Mouse (Mus musculus): ENCODE data around the gene Vmn1r6. TPM values are rescaled to one million over a fixed set of nuclear protein-coding genes. Genes with fewer than 3 reads are reported as not detected.
"Not testable (repeated sequence)": the region's sequence is repeated elsewhere in the genome, so short reads cannot be mapped to it uniquely, and the experiment has no call there.

Gene Vmn1r6
- not detected in 2 replicates for polyA plus RNA-seq (2012; rRNA removed)

GRCm38 (mm10) chr6:56996943-56997342, at the start of gene Vmn1r6:
TSS of gene Vmn1r6 (plus strand) at chr6:56997243.
- DNase-seq (ENCODE audit: low read depth): no peak

- DNase-seq (ENCODE audit: low read depth): no peak
Observed at GRCm38 (mm10) chr6:56956436-56956835, 40.6 kb upstream of the Vmn1r6 start.

GRCm38 (mm10) chr6:56969973-56970372, 27.1 kb upstream of the Vmn1r6 start, which contains the start of gene Vmn1r5:
TSS of gene Vmn1r5 (plus strand) at chr6:56970273.
- no peak for DNase-seq (ENCODE audit: low read depth)

- DNase-seq (ENCODE audit: low read depth): not testable (repeated sequence)
Observed at GRCm38 (mm10) chr6:57025224-57025623, 28.2 kb downstream of the Vmn1r6 start, which contains the start of gene Vmn1r7. TSS of gene Vmn1r7 (minus strand) at chr6:57025324.

- DNase-seq (ENCODE audit: low read depth): no peak
Observed at GRCm38 (mm10) chr6:57031984-57032383, 34.9 kb downstream of the Vmn1r6 start, which contains the start of gene Vmn1r8. TSS of gene Vmn1r8 (plus strand) at chr6:57032284.

- no peak for DNase-seq (ENCODE audit: low read depth)
Observed at GRCm38 (mm10) chr6:57034674-57035073, 37.6 kb downstream of the Vmn1r6 start.

Other genes starting within 250 kb of the Vmn1r6 start
- 9.4 and 10.9 TPM in 2 replicates for gene Kbtbd2, start 199.4 kb upstream of the Vmn1r6 start, polyA plus RNA-seq (2012; rRNA removed)
- 95.4 and 102 TPM in 2 replicates for gene Fkbp9, start 165.2 kb upstream of the Vmn1r6 start, polyA plus RNA-seq (2012; rRNA removed)
- 7.3 and 8.3 TPM in 2 replicates for gene Nt5c3, start 73.3 kb upstream of the Vmn1r6 start, polyA plus RNA-seq (2012; rRNA removed)
- 0.24 and 0.45 TPM in 2 replicates for gene Vmn1r4, start 73.2 kb upstream of the Vmn1r6 start, polyA plus RNA-seq (2012; rRNA removed)
- 0.11 TPM in 1 of 2 replicates, not detected in the other for gene Vmn1r5, start 27.0 kb upstream of the Vmn1r6 start, polyA plus RNA-seq (2012; rRNA removed)
- not detected in 2 replicates for gene Vmn1r7, start 28.1 kb downstream of the Vmn1r6 start, polyA plus RNA-seq (2012; rRNA removed)
- not detected in 2 replicates for gene Vmn1r8, start 35.0 kb downstream of the Vmn1r6 start, polyA plus RNA-seq (2012; rRNA removed)
- not detected in 2 replicates for gene Vmn1r9, start 69.5 kb downstream of the Vmn1r6 start, polyA plus RNA-seq (2012; rRNA removed)
- gene Vmn1r10, start 112.2 kb downstream of the Vmn1r6 start, polyA plus RNA-seq (2012; rRNA removed): not detected in 2 replicates
- not detected in 2 replicates for gene Vmn1r11, start 136.2 kb downstream of the Vmn1r6 start, polyA plus RNA-seq (2012; rRNA removed)
- gene Vmn1r12, start 159.7 kb downstream of the Vmn1r6 start, polyA plus RNA-seq (2012; rRNA removed): not detected in 2 replicates
- gene Vmn1r13, start 206.0 kb downstream of the Vmn1r6 start, polyA plus RNA-seq (2012; rRNA removed): not detected in 2 replicates
- not detected in 2 replicates for gene Vmn1r14, start 234.4 kb downstream of the Vmn1r6 start, polyA plus RNA-seq (2012; rRNA removed)